Mouse (Mus musculus): ENCODE data around the gene Tes.
"Not testable (repeated sequence)": the region's sequence is repeated elsewhere in the genome, so short reads cannot be mapped to it uniquely, and the experiment has no call there.

The Tes gene

DNA sequence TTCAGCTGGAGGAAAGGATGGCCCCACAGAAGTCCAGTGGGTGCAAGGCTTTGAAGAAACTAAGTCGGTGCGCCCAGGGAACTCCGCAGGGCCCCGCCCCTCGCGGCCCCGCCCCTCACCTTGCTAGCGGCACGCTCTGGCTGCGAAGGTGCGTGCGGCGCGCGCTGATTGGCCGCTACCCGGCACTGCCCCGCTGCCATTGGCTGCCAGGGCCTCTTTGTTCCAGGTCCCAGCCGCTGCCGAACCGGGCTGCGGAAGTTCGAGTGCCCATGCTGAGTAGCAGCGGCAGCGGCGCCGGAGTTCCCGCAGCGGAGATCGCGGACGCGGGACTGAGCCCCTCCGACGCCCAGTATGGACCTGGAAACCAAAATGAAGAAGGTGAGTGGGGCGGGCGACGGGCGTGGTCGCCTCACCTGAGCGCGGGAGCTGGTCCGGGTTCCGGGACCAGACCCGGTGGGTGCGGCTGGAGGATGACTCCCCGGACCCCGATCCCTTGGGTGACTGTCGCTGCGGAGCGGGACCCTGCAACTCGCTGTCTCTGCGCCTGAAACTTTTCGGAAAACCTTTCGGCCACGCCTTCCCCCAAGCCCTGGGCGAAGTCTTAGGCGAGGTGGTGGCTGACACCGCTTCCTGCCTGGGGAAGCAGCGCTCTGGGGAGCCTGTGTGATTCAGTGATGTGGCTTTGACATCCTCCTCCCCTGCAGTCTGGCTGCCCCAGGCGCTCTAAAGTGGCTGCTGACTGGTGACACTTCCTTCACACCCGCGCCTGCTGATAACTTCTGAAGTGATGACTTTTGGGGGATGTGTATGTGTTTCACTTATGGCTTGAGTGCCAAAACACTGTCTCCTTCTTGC, at the start of gene Tes:
Gene Tes, plus strand, starts transcription at position 214 of the 855 bp plus-strand sequence.
- DNase-seq (ENCODE audit: low read depth, low spot score): no peak

DNA sequence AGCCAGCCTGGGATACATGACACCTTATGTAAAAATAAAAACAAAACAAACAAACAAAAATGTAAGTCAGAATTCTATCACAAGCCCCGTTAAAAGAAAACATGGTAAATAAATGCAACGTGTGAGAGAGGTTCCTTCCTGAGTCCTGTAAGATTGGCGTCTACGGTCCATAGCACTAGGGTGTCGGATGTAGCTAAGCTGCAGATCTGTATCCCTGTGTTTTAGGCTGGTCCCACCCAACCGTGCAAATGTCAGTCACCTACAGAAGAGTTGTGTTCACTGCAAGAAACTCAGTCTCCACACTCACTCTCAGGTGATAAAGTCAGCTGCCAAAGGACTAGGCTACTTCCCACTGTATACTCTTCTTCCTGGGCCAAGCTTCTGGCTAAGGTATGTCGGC, 39.1 kb upstream of the Tes start:
- no peak for DNase-seq (ENCODE audit: low read depth, low spot score)

DNA sequence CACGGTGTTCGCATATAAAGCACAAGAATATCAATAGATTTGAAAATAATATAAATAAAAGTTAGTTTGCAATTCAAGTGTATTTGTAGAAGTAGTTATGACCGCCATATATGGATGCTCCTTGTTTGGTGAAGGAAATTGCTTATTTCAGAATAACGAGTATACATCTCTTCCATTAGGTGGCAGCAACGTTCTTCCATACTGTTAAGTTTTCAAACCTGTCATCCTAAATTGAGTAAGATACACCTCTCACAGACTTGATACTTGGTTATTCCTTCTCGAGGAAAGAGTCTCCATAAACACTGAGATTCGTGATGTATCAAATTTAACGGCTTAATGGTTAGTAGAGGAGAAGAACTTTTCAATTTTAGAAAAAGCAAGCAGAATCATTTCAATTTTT, 37.4 kb upstream of the Tes start:
- DNase-seq (ENCODE audit: low read depth, low spot score): peak; percentile 25

DNA sequence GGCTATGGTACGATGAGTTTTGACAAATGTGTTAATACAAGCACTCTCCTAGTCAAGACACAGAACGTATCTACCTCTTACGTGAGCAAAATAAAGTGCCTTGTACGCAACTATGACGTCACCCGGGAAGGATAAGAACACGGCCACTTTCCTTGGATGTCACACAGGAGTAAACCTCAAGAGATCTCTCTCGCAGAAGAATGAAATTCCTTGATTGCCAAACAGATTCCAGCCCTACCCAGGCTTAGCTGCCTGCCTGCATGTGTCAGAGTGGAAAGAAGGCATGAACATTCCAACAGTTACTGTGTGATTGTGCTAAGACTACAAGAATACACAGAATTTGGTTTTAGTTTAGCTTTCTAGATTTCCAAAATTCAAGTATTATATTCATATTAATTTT, 36.1 kb upstream of the Tes start:
- DNase-seq (ENCODE audit: low read depth, low spot score): no peak

DNA sequence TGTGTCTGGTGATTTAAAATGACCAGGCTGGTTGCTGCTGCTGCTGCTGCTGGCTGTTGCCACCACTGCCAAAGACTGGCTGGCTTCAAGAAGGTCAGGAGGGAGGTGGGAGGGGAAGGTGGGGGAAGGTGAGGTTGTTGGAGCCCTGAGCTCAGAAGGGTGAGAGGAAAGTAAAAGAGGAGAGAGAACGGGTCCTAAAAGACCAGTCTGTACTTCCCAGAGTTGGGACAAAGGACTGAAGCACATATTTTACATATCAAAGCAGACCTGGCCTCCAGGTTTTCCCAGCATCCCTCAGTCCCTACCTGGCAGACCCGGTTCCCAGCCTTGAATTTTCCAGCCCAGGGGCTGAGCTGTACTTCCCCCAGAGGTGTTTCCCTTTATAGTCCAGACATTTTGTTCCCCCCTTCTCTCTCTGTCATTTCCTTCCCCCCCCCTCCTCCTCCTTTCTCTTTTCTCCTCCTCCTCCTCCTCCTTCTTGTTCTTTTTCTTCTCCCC, 32.7 kb upstream of the Tes start:
- no peak for DNase-seq (ENCODE audit: low read depth, low spot score)

DNA sequence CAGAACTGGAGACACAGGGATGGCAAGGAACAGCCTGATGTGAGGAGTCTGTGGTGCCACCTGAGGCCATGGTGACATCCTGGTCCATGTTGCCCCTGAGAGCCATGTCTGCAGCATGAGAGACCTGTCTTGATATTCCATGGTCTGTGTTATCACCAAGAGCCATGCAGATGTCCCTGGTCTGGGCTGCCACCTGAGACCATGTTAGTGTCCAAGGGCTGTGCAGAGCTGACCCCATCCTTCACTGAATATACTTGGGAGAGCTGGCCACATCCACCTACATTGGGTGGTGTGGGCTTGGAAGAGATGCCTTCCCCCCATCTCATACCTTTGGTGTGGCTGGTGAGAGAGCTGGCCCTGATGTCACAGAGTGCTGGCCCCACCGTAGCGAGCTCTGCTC, 30.9 kb upstream of the Tes start:
- DNase-seq (ENCODE audit: low read depth, low spot score): no peak

DNA sequence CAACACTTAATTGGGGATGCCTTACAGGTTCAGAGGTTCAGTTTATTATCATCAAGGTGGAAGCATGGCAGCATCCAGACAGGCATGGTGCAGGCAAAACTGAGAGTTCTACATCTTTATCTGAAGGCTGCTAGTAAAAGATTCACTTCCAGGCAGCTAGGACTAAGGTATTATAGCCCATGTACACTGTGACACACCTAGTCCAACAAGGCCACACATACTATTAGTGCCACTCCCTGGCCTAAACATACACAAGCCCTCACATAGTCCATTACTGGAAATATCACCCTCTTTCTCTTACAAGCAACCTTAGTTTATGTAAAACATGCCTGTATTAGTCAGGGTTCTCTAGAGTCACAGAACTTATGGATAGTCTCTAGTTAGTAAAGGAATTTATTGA, 29.7 kb upstream of the Tes start:
- DNase-seq (ENCODE audit: low read depth, low spot score): no peak

DNA sequence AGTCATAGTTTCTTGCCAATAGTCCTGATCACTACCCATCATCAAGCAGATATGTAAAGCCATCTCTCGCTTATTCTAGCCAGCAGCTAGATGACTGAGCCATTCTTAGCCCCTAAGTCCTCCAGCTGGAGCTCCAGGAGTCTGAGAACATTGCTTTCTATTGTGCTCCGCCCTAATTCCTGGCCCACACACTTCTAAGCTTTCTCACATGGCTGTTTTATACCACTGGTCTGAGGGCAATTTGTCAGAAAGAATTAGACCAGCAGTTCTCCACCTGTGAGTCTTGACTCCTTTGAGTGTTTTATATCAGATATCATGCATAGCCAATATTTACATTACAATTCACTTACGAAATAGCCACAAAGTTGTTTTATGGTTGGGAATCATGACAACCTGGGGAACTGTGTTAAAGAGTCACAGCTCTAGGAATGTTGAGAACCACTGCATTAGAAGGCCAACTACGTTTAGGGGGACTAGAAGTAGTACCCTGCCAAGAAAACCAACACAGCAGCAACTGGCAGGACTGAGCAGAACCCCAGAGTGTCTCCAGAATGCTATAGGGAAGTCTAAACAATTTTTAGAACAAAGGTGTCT, 13.4 kb upstream of the Tes start:
- DNase-seq (ENCODE audit: low read depth, low spot score): no peak

DNA sequence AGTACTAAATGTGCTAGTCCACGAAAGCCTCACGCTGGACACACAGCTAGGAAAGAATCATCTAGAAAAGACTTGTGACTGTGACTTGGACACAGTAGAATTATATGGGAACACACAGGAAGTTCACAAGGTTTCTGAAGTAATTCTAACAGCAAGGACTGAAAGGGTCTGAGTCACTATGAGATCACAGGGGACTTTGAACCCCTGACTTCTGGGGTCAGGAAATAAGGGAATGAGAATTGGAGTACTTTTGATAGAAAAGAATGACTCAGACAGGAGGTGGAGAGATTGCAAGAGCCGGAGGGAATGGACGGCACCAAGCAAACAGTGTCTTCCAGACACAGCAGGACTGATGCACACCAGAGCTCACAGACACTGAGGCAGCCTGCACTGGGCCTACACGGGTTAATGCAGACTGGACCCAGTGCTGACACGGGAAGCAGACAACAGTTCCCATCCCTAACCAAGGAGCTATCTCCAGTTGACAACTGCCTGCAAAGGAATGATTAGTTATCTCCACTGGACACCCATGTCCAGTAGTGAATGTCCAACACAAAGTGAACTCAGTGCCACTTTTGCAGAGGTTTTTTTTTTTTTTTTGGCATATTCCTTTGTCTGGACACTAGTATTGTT, 11.8 kb upstream of the Tes start:
- no peak for DNase-seq (ENCODE audit: low read depth, low spot score)

DNA sequence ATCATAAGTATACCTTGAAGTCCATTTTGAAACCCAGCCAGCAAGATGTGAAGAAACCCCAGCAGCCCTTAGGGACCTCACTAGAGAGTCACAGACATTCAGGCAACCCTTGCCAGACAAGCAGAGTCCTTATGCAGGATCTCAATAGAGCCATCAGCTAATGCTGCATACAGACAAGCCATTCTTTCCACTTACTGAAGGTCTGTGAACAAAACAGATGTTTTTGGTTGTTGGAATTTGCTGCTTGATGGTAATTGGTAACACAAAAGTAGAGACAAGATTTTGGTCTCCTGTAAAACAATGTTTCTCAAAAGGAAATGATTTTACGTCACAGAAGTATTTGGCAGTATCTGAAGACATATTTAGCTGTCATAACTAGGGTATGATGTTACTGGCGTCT, 10.2 kb upstream of the Tes start:
- DNase-seq (ENCODE audit: low read depth, low spot score): no peak

DNA sequence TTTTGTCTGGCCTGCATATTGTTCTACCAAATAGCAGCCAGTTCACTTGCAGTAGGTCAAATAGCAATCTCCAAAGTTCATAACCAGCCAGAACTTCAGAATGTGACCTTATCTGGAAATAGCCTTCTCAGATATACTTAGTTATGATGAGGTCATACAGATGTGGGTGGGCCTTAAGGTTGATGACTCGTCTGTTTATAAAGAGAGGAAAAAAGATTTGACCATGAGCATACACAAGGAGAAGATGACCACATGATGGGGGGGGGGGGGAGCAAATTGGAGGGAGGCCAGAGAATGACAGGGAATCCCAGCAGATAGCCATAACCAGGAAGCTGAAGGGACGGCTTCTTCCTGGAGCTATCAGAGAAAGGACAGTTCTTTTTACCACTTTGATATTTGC, 9.3 kb upstream of the Tes start:
- DNase-seq (ENCODE audit: low read depth, low spot score): no peak

DNA sequence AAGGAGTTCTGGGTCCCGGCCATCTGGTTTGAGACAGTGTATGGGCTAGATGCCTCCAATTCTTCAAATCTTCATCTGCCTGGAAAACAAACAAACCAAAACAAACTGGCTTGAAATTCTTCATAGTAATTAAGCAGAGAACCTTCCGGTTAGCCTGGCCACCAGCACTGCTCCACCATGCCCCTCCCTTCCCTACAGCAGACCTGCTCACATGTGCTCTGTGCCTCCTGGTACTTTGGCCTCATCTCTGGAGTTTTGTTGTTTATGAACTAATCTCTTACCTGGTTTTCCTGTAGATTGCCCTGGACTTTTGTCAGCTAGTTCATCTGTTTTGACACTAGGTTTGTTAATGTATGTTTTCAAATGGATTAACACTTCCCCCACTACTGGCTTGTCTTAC, 5.4 kb upstream of the Tes start:
- DNase-seq (ENCODE audit: low read depth, low spot score): no peak

DNA sequence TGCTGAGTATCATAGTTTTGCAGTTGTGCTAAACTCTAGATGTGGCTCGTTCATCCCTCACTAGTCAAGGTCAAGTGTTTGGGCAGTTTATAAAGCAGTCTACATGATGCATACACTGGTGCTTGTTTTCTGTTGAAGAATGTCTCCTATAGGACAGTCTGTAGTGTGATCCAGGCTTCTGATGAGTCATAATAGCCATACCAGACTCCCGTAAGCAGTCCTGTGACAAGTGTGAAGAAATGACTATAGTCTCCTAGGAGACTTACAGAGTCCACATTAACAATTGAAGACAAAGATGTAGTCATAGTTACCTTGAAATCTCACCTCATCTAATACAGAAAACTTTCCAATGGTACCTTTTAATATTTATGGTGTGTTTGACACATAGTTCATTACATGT, 4.8 kb upstream of the Tes start:
- DNase-seq (ENCODE audit: low read depth, low spot score): no peak

DNA sequence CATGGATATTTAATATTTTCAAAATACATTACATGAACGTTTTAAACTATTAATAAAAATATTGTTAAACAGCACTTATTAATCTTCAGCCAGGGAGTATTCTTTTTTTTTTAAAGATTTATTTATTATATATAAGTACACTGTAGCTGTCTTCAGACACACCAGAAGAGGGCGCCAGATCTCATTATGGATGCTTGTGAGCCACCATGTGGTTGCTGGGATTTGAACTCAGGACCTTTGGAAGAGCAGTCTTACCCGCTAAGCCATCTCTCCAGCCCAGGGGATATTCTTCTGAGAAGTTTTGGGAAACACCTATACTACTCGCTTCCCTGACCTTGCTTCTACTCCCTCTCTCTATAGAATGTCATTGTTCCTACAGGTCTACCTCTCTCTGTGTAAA, 3.1 kb upstream of the Tes start:
- DNase-seq (ENCODE audit: low read depth, low spot score): not testable (repeated sequence)

DNA sequence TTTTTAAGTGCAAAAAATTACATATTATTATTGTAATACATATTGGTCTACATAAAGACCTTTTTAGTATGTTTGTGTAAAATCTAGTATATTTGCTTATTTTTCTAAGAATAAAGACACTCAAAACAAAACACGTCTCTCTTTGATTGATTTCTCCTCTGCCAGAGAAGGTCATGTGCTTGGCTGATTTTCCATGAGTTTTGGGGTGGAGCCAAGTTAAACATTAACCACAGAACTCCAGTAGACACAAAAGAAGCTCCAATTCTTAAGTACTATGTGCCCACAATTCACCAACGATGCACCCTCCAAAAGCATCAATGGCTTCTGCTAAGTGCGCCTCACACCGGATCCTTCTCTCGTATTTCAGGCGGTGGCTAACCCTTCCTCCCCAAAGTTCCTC, 2.6 kb upstream of the Tes start:
- no peak for DNase-seq (ENCODE audit: low read depth, low spot score)

DNA sequence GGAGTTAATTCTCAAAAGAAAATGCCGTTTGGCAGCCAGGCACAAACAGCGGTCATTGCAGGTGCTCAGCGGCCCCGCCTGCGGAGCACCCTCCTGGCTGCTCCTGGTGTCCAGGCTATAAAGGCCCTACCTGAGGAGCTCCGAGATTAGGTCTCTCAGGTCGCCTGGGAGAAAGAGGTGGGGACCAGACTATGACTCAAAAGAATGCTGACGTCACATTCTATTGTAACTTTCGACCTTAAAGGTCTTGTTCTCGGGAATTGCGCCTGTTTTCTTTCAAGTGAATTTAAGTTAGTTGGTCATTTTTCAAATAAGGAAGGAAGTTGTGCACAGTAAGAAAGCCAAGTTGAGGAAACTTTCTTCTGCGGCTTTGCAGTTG, 831 bp downstream of the Tes start:
- no peak for DNase-seq (ENCODE audit: low read depth, low spot score)

DNA sequence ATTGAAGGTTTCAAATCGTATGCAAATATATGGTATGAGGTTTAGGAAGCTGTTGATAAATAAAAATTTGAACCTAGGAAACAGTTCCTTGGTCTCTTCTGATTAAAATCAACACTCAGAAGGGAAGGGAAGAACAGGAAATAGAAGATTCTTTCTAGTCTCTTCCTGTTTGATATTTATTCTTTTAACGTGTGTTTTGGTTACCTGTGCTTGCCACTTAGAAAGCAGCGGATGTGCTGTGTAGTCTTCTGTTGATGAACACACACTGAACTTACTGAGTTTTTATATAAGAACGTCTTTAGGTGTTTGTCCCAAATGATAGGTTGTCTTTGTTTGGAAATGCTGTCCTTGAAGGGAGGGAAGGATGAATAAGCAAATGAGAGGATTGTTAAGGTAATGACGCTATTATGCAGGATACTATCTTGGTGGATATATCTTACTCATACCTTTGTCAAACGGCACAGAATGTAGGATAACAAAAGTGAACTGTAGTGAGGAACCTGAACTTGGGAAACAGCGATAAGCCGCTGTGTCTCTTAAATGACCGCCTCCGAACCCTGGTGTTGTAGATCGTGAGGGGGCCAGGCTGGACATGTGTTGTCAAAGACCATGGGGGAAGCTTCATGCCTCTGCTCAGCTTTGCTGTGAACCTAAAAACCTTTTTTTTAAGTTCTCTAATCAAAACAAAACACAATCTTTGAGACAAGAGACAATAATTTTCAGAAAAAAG, 1.4 kb downstream of the Tes start:
- no peak for DNase-seq (ENCODE audit: low read depth, low spot score)

DNA sequence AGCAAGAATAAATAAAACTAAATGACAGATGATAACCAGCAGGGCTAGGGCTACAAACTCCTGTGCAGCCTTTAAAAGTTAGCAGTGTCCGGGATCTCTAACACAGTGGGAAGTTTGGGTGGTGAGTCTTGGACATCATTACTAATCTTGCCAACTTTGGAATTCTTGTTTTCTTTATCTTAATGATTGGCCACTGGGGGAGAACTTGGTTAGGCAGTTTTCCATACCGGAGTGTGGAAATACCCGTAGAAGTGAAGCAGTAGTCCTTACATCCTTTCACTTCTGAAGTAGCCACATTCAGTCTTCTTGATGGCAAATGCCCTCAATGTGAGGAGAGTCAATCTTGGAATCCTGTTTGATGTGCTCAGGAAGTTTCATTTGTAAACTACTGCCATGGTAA, 7.0 kb downstream of the Tes start:
- no peak for DNase-seq (ENCODE audit: low read depth, low spot score)

DNA sequence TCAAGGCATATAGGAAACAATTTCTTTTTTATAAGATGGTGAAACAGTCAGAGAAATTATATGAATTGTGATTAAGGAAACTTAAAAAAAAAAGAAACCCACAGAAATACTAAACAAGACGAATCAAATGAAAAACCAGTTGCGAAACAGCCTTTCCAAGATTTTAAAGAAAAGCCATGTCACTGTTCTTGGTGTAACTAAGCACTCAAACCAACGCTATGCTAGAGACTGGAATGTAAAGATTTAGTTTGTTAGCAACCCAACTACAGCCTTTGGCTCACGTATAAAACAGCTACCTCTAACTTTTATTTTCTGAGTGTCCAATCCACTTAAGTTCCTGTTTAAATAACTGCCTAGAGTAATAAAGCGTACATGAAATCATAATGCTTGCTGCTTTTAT, 7.4 kb downstream of the Tes start:
- DNase-seq (ENCODE audit: low read depth, low spot score): no peak

DNA sequence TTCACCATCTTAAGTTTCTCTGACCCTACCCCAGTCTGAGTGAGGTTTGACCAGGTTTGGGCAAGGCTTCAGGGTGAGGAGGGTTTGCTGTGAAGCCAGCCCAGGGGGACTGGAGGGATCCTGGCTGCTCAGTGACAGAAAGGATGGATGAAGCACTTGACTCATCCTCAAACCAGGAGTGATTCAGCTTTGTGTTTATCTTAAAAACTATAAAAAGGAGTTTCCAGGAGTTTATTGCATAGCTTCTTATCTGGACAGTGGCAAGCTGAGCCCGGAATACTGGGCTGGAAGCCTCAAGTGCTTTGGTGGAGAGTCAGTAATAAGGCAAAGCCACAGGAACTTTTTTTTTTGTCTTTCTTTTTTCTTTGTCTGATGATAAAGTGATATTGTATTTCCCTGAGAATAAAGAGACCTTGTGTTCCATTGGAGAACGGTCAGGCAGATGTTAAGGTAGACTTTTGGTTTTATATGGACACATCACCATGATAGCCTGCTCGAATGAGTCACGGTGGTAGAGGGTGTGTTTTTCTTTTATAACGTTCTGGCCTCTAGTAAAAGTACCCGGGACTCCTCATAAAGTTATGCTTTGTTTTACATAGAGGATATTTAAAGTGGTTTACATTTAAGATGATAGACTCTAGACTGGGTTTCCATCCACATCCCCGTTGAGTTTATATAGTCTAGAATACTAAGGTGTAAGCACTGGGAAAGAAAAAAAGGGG, 8.0 kb downstream of the Tes start:
- DNase-seq (ENCODE audit: low read depth, low spot score): no peak

DNA sequence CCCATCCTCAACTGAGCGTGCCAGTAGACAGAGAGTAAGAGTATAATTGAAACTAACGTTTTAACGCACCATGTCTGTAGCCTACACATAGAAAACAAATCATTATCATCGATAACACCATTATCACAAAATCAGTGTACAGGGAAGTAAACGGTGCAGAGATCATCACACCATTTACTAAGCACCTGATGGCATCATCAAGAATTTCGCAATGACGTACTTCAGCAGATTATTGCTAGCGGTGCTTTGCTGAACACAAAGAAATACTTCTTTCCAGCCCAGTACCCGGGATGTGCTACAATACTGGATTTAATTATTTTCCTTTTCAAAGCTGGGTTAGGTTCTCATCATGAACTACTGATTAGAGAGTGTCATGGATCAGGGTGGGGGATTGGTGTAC, 12.3 kb downstream of the Tes start:
- no peak for DNase-seq (ENCODE audit: low read depth, low spot score)

DNA sequence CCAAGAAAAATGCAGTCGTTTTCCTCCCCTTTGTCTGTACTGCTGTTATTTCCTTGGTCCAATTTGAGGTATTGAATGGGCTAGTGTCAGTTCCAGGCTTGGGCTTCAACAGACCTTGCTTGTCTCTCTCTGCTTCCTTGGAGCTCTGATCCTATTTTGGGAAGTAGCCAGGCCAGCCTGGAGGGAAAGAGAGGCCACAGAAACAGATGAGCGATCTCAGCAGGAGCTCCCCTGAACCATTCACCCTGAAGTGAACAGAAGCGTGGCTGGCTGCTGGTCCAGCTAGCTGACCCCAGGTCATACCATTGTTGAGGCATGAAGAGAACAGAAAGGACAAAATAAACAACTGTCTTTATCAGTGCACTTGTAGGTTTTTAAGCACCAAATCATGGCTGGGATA, 12.8 kb downstream of the Tes start:
- DNase-seq (ENCODE audit: low read depth, low spot score): no peak
